Mouse (Mus musculus): ENCODE measurements around the gene Zfp385b.
A peak's percentile ranks its signal among the peaks of the same experiment; 100 is the strongest.

The Zfp385b gene

DNA sequence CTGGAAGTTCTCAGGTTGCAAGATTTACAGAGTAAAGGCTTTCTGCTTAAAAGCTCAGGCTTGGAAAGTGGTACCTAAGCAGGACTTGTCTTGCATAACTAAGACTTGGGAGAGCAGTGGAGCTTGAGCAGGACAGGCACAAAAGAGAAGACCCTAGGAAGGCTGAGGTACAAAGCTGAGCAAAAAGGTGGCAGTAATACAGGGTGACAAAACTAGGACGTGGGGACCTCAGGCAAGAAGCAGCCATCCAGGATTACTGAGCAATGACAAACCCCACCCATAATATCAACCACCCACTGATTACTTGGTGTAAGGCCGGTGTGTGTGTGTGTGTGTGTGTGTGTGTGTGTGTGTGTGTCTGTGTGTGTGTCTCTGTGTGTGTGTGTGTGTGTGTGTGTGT, 114.0 kb downstream of the Zfp385b start:
- no peak for DNase-seq (ENCODE audit: low read depth, low spot score)

DNA sequence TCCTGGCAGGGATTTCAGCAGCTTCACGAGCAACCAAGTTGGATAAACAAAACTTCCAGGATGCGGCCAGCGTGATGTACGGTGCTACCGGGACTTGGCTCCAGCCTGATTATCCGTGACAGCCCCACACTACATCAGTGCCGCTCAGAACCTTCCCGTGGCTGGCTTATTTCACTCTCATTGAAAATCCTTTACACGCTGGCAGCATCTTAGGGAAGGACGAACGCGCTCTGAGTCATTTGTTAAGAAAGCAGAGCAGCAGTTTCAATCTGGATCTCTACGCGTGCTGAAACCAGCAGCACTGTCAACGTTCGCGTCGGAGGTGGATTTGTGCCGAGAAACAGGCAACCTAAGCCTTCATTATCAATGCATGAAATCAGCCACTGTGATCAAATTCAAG, 116.4 kb downstream of the Zfp385b start:
- peak; percentile 80 for DNase-seq (ENCODE audit: low read depth, low spot score)

DNA sequence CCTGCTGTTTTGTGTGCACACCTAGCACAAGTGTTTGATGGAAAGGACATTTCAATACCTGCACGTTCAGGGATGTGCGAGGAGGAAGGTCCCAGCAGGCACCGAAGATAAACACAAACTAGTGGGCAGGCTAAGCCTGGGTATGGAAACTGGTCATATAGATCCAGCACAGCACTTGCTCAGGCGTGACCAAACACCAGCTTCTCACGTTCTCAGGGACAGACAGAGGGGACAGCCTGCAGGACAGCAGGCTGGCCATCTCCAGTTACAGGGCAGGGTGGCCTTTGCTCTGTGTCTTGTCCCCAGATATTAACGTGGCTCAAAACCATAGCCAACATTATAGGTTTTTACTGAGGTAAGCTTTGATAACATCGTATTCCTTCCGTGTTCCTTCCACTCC, 128.3 kb downstream of the Zfp385b start:
- DNase-seq (ENCODE audit: low read depth, low spot score) = no peak

DNA sequence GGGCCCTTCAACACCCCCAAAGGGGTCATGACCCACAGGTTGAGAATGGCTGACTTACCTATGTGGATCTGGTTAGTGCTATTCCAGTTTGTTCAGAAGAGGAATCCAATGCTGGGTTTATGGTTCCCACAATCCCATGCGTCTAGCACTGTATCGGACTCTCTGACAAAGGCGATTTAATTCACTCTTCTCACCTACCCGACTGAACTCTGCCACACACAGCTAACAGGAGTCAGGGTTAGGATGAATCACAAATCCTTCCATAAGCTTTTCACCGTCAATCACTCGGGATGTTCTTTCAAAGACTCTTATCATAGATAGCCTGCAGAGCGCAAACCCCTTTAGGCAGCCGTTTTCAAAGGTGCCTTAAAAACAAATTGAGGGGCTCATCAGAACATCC, 129.1 kb downstream of the Zfp385b start:
- DNase-seq (ENCODE audit: low read depth, low spot score) = no peak

DNA sequence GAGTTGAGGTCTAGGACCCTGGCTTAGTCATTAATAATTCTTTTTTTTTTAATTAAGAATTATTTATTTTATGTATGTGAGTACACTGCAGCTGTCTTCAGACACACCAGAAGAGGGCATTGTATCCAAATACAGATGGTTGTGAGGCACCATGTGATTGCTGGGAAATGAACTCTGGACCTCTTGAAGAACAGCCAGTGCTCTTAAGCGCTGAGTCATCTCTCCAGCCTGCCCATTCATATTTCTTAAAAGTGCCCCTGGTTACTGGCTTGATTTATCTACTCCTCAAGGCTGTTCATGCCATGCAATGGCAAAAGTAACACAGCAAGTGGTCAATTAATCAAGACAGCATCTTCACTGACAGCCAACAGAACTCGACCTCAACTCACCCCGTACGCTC, 130.8 kb downstream of the Zfp385b start:
- DNase-seq (ENCODE audit: low read depth, low spot score) = no peak

DNA sequence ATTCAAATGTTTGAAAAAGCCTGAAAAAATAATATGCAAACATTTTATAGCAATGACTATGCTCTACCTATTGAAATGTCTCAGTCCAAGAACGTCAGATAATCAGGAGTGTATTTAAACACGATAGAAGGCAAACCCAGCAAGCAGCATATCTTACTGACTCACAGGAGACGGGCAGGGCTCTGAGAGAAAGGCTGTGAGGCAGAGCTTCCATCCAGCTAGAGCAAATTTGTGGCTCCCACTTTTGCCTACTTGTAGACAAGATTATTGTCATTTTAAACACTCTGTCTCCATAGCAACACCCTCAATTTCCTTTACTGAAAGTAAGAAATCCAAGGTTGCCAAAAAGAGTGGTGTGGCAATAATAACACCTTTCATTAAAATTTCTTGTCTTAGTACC, 135.4 kb downstream of the Zfp385b start:
- no peak for DNase-seq (ENCODE audit: low read depth, low spot score)

DNA sequence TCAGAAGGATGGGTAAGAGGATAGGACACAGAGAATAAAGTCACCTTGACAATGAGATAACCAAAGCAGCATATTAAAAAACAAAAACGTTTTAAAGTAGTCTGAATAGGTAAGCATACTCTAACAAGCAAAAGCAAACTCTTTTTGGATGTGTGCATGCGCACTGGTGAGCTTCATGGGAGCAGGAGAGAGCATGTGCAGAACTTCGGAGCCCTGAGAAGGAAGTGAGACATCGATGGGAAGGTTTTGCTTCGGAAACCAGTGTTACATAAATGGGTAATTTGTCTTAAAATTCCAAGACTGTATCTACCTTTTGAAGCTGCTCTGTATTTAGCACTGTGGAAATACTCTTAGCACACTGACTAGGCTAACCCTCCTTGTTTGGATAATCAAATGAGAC, 137.2 kb downstream of the Zfp385b start:
- no peak for DNase-seq (ENCODE audit: low read depth, low spot score)

DNA sequence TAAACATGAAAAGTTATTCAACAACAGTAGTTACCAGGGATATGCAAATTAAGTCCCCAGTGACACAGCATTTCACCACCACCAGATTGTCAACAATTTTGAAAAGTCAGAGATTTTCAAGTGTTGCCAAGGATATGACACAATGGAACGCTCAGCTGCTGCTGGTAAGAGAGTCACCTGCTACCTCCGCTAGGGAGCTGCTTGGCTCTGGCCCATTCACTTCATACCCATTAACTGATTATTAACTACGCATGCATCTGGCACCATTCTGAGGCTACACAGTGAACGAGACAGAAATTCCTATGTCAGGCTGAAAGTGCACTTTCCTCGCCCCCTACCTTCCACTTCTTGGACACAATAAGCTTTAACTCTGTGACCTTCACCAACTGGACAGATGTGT, 137.7 kb downstream of the Zfp385b start:
- no peak for DNase-seq (ENCODE audit: low read depth, low spot score)

DNA sequence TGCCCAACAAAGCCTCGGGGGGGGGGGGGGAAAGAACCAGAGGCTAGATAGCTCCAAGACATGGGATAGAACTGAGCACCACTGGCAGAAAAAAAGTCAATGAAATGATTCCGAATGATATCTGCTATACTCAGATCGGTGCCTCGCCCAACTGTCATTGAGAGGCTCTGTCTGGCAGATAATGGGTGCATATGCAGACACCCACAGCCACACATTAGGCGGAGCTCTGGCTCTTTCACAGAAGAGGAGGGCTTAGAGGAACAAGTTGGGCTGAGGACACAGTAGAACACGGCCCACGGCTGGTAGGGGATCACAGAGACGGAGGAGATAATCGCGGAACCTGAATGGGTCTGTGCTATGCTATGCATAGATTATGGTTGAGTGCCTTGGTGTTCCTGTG, 145.7 kb downstream of the Zfp385b start:
- DNase-seq (ENCODE audit: low read depth, low spot score) = no peak

DNA sequence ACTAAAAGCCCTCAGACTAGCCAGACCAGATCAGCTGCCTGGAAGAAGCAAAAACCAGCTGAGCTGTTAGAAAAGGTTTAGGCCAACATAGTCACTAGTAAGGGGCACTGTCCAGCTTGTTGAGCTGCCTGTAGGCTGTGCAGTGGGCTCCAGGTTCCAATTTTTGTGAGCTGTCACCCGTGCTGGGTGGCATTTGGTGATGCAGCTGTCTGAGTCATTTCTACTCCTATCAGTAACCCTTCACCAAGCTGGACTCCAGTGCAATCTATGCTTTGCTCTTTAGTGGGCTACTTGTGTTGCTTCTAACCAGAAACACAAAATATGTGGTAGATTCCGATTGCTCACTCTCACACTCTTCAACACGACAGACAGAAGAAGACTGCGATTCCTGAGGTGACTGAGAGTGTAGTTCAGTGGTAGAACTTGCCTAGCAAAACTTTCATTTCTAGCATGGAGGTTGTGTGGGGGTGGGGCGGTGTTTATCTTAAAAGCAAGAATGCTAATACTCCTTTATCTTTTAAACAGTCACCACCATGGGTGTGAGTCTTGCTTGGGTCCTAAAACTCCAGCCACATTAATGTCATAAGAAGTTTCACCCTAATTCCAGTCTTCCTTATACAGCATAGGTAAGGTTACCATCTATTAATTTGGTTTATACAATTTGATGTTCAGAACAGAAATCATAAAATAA, 147.1 kb downstream of the Zfp385b start:
- DNase-seq (ENCODE audit: low read depth, low spot score) = no peak

DNA sequence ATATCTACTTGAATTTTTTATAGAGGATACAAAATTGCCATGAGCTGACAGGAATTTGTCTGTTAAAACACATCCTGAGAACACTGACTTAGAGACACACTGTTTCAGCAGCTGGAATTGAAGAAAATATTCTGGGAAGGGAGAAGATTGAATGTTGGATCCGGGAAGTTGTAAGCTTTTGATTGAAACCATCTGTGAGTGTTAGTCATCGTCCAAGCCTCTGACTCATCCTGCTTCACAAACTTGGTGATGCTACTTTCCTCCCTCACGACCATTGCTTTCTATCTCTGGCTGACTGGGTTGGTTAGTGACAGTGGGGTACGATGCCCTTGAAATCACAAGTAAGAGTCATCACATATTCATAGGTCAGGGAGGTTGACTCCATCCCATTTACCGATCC, 157.3 kb downstream of the Zfp385b start:
- DNase-seq (ENCODE audit: low read depth, low spot score) = peak; percentile 77

DNA sequence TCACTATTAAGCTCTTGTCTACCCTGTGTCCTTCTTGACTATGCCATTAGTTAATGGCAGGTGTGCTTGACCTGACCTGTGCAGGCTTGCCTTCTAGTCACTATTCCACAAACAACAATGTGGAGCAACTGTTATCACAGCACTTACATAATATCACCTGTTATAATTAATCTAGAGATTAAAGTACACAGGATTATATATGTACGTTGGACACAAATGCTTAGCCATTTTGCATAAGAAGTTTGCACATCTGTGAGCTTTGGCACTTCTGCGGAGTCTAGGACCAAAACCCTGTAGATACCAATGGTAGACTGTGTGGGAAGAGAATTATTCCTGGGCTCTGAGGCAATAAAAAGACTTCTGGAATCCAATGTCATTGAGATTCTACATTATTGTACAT, 165.8 kb downstream of the Zfp385b start:
- no peak for DNase-seq (ENCODE audit: low read depth, low spot score)

DNA sequence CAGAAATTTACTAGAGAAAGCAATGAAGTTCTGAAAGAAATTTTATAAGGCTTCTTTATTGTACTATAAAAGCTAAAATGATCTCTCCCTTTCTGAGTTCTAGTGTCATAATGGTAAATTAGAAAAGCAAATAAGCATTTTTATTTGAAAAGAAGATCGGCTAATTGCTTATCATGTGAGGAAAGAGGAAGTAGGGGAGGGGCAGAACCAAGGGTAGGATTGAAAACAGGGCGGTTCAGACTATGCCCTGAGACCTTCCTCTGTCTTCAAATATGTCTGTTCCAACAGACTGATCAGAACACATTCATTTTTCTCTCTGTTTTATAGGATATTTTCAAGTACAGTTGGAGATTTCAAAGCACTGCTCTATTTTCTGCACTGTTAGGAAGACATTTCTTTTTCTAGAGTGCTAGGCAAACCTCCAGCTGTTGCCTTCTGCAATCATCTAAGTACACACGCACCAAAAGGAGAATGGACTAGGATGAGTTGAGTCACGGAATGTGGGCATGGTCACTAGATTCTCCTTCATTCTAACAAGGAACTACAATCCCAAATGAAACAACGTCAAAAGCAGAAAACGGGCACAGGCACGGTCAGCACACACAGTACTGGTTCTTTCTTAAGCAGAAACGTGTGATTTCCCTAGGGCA, 177.8 kb downstream of the Zfp385b start:
- peak; percentile 65 for DNase-seq (ENCODE audit: low read depth, low spot score)

DNA sequence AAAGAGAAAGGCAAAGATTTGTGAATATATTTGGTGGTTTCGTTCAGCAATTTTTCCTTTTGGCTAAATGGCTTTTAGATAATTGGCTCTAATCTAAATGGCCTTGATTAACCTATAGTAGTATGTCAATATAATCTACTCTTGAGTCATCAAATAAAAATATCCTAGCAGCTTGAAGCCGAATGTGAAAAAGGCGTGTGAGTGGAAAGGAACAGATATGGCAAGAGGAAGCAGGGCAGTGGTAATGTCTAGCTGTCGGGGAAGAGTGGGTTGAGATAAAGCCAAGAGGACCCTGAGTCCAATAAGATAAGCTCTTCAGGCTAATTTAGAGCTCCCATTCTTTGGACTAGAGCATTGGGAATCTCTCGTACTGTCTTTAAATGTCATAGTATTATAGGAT, 179.4 kb downstream of the Zfp385b start:
- DNase-seq (ENCODE audit: low read depth, low spot score) = no peak

DNA sequence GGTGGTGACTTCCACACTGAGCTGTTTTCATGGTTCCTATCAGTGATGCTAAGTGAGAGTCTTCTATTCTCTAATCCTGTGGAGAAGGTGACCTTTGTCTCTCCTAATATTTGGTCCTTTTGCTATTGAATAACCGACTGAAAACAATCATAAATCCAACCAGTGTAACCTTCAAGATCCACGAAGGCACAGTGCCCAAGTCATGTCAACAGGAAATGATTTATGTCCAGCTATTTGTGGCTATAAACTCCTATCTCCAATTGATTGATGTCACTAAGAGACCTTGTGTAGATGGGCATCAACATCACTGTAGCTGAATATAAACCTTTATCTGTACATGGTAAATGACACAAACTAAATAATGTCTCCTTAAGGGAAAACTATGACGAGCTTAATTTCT, 187.8 kb downstream of the Zfp385b start:
- DNase-seq (ENCODE audit: low read depth, low spot score) = no peak

DNA sequence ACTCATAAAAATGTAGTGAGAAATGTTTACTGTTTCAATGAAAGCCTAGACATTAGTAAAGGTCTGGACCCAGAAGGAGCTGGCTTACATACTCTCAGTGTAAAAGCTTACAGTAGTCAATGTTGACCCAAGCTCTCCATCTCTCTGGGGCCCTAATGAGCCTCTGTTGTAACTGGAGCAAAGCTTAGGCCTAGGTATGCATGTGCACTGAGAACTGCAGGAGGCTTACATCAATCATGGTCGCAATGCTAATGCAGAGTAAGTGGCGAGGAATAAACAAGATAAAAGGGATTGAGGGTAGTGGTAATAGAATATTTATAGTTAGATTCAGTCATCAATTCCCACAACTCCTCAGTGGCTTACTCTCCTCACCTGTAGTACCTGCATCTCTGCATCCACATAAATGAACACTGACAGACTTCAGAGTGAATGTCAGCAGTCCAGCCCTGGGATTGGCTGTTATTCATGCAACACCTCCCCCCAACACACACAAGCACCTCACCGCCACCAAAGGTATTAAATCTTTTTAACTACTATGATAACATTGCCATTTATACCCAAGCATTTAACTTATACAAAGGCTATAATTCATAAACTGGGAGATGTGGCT, 191.7 kb downstream of the Zfp385b start:
- DNase-seq (ENCODE audit: low read depth, low spot score) = no peak

DNA sequence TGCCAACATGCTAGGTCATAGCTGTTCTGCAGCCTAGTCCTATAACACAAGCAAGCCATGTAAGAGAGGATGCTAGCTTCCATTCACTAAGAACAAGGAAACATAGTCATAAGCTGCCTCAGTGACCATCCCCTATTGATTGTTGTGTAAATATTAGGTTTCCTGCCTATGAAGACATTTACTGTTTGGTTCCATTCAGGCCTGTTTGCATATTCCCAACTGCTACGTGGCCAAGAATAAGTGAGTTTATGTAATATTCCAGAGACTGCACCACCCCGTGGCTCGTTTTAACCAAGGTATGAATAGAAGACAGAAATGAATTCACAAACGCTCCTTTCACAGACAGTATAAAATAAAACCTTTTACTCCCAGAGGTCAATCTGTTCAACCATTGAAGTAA, 200.8 kb downstream of the Zfp385b start:
- DNase-seq (ENCODE audit: low read depth, low spot score) = no peak

DNA sequence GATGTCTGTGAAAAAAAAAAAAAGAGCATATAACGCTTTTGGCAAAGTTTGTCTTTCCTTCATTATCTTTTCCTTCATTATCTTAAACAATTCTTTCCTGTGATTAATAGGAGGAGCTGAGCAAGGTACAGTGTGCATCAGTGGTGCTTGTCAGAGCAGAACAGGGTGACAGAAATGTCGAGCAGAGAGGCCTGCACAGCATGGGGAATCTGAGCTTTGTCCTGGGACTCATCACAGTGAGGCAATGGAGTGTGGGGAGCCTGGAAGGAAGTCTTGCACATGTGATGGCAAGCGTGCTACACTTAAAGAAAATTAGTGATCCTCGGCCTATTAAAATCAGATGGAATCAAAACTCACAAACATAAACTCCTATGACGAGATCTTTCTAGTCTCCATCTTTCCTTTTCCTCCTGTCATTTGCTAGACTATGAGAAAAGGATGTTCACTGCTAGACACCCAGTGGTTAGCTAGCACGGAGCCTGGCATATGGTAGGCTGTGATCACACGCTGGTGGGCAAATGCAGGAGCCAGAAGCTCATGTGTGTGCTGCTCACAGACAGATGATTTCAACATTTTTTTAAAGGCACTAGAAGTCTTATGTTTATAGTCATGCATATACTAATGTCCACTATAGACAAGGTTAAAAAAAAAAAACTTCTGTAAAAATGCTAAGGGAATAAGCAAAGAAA, 209.0 kb downstream of the Zfp385b start:
- DNase-seq (ENCODE audit: low read depth, low spot score) = no peak

DNA sequence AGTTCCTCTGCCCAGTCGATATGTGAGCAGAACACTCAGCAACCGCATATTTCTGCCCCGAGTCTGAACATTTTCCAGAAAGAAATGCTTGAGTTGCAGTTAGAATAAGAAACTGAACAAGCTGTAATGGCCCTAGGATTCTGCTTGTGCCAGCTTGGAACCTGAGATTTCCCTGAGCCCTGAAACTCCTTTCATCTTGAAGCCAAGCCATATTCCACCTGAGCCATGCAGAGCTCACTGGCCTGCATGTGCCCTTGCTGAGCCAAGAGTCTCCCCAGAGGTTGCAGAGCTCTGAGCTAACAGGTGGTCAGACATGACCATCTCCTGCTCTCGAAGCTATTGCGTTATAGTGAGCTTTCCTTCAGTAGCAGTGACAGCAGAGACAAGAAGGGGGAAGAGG, 210.0 kb downstream of the Zfp385b start:
- DNase-seq (ENCODE audit: low read depth, low spot score) = no peak

DNA sequence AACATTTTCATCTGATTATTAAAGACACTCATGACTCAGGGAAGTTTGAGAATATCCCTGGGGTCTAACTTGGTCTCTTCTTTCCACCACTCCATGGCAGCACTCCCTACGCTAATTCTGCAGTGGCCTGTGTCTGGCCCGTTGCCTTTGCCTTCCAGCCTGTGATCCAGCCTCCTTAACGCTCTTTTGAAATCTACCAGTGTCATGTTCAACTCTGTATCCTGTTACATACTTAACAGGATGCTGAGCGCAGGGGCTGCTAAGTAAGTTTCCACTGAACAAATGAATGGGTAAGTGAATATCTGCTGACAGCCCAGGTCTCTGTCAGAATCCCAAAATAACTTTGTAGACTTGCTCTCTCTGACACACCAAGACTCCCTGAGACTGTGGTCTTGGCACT, 210.8 kb downstream of the Zfp385b start:
- DNase-seq (ENCODE audit: low read depth, low spot score) = no peak

DNA sequence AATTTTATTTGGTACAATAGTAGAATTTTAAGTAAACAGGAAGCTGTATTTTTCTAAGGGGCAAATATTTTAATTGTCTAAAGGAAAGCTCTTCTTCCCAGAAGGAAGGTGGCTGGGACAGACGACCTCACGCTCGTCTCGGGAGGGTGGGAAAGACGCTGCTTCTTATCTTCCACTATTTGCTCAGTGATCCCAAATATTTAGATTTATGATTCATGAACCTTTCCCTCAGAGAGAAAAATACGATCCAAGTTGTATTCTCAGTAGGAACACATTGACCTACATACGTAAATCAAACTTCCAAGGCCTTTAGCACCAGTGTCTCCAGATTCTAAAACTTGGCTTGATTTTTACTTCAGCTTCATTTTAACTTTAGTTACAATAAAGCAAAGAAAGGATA, 226.0 kb downstream of the Zfp385b start:
- DNase-seq (ENCODE audit: low read depth, low spot score) = no peak

DNA sequence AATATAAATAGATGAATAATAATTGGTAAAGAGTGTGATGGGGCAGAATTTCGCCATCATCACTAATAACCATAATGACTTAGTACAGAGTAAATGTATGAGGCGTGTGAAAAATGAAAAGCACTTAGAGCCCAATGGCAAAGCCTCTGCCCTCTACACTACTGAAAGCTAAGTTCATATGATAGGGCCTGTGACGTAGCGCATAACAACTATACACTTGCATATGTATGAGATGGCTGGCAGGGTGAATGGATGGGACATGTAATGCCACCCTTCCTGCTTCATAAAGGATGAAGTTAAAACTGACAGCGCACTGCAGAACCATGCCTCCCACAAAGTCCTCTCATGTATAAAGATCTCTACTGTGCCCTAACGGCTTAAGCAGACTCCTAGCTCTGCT, 226.9 kb downstream of the Zfp385b start:
- no peak for DNase-seq (ENCODE audit: low read depth, low spot score)
